Mouse (Mus musculus) brain, embryonic 18.5 days (tissue): ENCODE measurements around the gene Usp54.
"Not testable (repeated sequence)": the region's sequence is repeated elsewhere in the genome, so short reads cannot be mapped to it uniquely, and the experiment has no call there.

ENCODE experiments used
- DNase-seq: peaks from one replicate; pipeline ENCODE4 v3.0.0-alpha.2; 2012; ENCODE audit warnings: low read depth, low spot score

Usp54 gene

DNA sequence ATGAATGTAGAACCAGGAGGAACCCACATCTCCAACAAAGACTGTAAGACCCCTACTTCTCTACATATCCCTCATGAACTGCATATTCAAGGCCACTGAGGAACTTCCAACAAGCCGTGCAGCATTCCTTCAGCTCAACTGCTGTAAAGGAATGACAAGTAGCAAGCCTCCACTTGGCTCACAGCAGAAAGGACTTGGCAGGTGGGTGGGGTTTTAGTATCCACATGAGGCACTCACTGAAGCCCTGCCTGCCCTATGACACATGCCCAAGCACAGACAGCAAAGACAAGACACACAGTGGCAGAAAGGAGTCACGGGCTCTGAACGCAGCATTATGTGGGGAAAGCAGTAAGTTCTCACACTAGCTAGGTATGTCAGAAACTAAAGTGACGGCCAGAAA lies 30.7 kb downstream of the Usp54 start:
- DNase-seq = no peak

DNA sequence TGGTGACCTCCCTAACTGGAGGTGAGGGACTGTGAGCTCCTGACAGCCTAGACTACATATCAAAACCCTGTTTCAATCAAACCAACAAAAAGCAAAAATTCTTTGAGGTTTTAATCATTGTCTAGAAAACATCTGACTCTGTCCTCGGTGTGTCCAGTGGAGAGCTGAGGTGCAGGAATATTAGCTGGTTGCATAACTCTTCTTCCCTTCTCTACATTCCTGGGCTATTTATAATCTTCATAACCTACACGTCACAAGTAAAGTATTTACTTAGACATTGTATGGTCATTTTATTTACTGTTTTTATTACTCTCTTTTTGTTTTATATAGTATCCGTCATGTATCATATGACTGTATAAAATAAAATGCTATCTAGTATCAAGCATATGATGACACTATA lies 31.3 kb downstream of the Usp54 start:
- no peak for DNase-seq

DNA sequence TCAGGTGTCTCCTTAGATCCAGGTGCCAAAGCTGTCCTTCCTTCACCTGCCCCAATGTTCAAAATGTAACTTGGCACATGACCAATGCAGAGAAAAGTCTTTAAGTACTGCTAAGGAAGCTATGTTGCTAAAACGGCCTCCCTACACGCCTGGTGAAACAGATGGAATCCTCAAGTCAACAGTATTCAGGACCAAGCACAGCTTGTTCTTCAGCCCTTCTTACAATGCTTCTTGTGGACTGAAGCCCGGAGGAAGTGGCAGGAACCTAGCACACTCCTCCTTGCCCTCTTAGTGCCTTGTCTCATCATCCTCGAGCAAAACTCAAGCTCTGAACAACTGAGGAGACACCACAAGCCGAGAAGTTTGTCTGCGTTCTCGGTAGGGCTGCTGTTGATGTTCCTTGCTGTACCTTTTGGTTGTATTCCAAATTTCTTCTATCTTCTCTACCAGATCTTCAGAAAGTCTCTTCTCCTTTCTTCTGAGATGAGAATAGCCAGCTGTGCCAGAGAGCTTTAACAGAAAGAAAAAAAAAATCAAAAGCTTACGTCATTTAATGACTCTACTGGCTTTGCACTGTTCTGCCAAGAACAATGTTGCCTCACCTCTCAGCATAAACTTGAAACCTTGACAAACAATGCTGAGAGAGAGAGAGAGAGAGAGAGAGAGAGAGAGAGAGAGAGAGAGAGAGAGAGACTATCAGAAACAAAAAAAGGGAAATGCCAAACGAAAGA lies 33.3 kb downstream of the Usp54 start:
- DNase-seq = no peak

DNA sequence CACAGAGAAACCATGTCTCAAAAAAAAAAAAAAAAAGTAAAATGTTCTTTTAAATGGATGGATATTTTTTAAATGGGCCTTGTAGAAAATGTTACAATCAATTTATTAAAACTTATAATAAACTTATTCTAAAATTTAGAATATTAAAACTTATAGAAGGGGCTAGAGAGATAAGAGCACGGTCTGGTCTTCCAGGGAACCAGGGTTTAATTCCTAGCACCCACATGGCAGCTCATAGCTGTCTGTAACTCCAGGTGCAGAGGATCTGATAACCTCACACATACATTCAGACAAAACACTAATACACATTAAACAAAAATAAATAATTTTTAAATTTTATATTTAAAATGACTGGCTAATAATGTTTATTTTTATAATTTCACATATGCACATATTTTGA lies 39.6 kb downstream of the Usp54 start:
- no peak for DNase-seq

DNA sequence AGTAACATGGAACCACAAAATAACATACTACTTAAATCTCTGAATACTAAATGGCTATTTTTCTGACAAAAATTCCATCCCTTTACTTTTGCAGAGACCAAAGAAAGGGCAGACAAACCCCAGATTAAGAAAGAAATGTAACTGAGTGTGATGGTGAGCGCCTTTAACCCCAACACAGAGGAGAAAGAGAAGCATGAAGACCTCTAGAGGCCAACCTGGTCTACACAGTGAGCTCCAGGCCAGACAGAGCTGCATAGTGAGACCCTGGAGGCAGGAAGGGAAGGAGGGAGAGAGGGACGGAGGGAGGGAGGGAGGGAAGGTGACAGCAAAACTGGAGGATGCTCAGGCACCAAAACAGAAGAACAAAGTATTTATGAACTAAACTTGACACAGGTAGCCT lies 40.7 kb downstream of the Usp54 start:
- no peak for DNase-seq

DNA sequence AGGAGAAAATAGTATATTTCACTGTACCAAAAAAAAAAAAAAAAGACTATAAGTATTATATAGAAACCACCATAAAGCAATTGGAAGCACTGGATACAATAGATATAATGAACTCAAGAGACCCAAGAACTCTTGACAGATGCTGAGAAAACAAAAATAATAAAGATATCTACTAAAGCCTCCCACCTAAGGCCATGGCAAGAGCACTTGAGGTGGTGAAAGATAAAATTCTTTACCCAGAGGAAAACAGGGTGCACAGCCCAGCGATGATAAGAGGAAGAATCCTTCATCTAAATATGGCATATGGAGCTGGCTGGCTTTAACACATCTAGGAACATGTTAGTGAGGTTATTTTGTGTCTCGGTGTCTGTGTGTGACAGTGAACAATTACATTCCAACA lies 41.3 kb downstream of the Usp54 start:
- DNase-seq = no peak

DNA sequence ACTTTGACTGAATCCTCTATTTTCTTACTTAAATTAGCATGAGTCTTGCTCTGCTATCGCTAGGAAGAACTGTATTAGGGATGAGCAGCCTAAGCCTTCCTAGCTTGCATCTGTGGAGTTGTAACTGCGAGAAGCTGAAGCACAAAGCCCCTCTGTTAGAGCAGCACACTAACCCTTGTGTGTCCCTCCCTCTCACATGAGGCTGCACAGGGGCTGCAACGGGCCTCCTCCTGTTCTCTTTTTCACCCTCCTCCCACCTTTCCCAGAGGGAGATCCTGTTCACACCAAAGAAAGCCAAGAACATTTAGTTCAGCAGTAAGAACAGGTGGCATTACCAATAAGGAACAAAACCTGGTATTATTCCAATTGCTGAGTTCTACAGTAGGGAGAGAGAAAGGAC lies 45.1 kb downstream of the Usp54 start:
- DNase-seq = no peak

DNA sequence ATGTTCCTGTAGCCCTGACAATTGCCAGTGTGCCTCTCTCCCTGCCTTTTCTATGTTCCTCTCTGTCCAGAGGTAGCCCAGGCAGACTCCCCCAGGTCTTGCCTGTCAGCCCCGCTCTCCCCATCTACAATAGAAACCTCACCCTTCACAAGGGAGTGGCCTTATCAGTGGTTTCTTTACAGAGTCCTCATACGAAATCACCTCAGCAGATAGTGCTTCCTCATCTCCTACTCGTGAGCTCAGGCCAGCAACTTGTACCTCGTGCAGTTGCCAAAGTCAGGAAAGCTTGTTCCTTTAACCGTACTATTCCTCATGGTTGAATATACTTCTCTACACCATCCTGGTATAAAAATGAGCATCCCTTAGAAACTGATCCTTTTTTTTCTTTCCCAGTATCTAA lies 53.4 kb downstream of the Usp54 start:
- DNase-seq = no peak

DNA sequence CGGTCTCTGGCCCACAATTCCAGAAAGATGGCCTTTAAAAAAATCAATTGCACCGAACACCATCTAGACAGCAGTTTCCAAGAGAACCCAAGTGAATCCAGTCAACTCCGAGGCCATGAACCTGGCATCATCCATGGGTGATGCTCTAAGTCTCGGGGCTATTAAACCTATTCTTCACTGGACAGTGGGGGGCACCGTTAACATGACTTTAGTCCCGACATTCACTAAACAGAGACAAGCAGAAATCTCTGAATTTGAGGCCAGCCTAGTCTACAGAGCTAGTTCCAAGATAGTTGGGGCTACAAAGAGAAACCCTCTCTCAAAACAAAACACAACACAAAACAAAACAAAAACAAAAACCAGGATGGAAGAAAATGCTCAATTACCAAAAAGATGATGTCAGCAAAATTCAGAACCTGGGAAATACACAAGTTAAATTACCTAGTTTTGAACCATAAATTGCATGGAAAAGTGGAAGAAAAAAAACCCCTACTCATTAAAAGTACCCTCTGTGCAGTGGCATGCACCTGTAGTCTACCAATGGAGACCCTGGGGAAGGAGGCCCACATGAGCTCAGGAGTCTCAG lies 61.9 kb downstream of the Usp54 start:
- no peak for DNase-seq

DNA sequence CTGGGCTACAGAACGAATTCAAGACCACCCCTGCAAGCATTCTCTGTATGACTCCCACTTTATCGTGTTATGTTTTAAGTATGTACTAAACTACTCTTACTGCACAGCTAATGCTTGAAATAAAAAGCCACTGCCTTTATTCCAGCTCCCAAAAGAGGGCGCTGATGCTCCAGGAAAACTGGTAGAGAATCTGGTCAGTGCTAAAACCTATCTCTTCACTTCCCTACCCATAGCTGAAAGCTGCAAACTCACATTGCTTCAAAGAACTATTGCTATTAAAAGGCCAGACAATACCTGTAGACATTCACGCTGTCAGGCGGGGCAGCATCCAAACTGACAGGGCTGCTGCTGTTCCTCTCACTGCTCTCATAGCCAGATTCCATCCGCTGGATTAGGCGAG lies 64.7 kb downstream of the Usp54 start:
- DNase-seq = peak; percentile 43

DNA sequence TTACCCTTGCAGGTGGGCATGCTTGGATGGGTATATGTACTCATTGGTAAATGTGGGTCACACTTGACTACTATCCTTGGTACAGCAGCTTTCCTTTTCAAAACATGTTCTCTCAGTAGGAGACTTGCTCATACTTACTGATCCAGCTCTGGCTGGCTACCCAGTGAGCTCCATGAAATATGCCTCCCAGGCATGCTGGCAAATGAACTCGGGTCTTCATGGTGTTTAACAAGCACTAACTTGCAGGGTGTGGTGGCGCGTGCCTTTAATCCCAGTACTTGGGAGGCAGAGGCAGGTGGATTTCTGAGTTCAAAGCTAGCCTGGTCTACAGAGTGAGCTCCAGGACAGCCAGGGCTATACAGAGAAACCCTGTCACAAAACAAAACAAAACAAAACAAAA lies 67.7 kb downstream of the Usp54 start:
- DNase-seq = not testable (repeated sequence)

DNA sequence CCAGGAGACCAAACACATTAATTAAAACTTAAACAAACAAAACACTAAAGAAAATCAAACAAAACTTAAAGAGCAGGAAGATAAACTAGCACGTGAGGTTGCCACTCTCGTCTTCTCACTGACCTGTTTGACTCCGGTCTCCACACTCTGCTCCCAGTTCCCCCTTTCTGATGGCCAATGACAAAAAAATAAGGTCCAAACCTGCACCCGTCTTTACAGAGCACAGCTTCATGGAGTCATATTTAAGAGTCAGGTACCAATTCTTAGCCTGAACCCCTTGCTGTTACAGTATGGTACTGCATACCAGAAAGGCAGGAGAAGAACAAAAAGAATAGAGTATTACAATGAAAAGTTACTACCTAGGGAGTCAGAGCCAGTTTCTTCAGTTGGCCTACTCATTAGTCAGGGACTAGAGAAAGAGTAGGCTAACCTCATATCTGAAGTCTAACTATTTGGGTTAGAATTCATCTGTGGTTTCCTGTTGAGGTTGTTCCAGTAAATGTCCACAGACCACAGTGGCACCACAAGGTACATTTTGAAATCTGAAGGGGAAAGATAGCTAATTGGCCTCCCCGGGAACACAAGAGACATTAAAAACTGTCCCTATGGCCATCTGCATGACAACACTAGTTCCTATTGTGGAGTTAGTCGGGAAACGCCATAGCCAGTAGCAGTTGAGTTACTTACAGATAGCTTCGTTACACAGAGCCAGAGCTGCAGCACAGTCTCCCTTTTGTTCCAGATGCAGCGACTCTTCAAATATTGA lies 75.4 kb downstream of the Usp54 start:
- no peak for DNase-seq

DNA sequence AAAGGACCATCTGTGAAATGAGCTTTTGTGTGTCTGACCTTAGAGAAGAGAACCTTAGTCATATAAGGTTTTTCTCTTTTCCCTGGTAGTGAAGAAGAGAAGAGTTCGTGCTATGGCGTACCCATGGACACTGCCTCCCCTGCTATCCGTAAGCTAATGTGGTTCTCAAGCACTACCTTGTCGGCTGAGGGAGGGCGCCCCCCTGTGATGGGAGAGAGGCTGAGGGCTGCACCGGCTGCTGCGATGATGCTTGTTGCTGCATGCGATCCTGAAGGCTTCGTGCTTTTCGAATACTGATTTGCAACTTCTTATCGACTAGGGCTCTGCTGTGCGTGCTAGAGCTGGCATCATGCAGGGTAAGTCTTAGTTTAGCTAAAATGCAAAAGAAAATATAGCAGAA lies 76.2 kb downstream of the Usp54 start:
- no peak for DNase-seq

DNA sequence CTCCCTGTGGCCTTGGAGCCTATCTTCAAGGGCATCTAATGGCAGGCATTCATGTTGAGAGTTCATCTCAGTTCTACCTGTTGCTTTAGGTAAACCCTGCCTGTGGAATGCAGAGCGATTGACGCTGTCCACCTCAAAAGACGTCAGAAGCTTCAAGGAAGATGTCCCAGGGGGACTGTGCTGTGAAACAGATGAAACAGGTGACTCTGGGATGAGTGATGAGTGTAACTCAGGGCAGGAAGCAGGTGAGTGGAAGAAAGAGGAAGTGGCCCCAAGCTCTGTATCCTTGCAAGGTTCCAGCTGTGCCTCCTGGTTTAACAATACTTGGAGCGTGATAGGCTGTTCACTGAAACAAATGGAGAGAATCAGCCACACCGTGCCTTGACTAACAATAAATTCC lies 79.0 kb downstream of the Usp54 start:
- no peak for DNase-seq

DNA sequence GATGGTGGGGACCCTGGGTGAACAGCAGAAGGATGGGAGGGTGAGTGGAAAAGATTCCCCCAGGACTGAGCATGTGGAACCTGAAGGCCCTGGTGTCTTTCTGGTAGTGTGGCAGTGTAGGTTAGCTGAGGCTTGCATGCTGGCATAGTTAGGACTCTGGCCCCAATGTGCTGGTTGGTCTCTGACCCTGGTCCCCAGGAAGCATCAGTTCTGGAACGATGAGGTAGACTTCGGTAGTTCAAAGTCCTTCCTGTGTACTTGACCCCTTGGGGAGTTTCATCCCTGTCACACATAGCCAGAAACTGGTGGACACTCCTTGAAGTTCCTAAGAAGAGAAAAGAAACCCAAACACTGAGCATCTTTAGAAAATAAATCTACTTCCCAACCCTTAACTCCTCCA lies 90.7 kb downstream of the Usp54 start:
- no peak for DNase-seq

DNA sequence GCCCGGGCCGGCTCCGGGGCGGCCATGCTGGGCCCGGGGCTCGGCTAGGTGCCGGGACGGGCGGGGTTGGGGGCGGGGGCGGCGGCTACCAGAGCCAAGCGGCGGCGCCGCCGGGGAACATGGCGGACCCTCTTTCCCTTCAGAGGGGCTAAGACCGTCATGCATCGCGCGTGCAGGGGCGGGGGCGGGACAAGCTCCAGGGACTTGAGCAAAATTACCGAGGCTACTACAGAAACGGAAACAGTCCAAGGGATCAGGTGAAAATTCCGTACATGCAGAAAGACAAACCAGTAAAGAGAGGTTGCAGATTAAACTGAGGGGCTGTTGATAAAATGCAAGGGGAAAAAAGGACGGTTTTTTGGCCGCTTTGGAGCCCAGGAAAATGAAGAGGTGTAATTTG lies 94.4 kb downstream of the Usp54 start, which contains the start of gene Ppp3cb:
TSS of gene Ppp3cb (minus strand) at position 159 of the 400 bp plus-strand sequence.
- peak; percentile 89 for DNase-seq

DNA sequence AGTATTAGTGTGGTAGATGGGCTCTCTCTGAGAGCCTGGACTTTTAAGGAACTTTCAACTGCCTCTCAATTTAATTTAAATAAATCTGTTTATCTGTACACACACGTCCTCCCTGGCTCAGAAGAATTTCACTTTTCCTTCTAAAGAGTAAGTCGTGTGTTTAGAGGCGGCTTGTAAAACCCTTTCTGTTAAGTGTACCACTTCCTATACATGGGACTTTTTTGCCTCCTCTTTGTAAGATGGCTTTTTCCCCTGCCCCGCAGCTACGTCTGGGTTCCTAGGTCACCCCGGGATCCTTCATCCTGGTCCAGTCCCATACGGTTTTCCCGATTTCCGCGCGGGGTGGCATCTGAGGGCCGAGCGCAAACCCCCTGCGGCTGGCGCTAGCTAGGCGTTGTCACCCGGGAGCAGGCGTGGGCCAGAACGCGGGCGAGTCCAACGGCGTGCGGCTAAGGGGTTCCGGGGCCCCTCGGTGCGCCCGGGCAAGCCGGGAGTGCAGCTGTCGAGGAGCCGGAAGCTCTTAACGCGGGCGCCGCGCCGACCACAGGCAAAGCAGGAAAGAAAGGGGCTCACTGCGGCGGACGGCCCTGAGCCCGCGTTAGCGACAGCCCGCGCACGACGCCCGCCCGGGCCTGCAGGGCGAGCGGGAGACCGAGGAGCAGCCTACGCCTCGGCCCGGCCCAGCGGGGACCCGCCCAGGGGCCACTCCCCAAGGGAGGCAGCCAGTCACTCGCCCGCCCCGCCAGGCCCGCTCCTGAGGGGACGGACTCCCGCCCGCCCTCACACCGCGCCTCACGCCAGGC lies 95.1 kb downstream of the Usp54 start:
- DNase-seq = peak; percentile 24

DNA sequence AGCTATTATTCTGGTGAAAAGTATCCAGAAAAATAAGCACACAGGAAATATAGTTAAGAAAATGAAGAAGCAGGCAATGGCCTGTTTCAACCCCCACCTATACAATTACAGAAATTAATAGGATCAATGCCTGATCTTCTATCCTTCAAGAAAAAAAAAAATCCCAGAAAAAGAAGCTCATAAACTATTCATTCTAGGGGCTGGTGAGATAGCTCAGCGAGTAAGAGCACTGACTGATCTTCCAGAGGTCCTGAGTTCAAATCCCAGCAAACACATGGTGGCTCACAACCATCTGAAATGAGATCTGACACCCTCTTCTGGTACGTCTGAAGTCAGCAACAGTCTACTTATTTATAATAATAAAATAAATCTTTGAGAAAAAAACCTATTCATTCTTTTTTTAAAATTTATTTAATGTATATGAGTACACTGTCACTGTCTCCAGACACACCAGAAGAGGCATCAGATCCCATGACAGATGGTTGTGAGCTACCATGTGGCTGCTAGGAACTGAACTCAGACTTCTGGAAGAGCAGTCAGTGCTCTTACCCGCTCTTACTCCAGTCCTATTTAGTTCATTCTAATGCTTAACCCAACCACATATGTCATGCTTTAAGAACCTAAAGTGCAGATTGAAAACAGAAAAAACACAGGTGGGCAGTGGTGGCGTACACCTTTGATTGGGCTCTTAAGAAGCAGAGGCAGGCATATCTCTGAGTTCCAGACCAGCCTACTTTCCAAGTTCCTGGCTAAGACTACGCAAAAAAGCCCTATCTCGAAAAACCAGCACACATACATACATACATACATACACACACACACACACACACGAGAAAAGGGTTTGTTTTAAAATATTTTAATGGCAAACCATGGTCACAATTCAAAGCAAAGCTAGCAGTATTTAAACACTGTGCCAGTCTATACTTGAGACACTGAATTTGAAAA lies 96.1 kb downstream of the Usp54 start:
- DNase-seq = no peak

DNA sequence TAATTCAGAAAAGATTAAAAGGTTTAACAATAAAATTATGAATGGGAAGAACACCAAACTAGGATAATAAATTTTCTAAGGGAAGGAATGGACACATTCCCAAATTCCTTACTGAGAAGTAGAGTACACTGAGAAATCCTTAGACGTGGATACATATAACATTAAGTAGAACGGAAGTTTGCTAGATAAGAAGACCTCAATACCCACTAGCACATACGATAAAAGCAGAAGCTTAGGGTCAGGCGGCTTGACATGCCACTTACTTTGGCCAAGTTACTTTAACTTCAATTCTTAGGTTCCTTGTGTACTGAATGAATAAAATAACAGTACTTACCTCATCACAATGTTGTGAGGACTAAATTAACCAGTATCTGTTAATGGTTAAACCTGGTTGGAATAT lies 111.2 kb downstream of the Usp54 start:
- DNase-seq = no peak

DNA sequence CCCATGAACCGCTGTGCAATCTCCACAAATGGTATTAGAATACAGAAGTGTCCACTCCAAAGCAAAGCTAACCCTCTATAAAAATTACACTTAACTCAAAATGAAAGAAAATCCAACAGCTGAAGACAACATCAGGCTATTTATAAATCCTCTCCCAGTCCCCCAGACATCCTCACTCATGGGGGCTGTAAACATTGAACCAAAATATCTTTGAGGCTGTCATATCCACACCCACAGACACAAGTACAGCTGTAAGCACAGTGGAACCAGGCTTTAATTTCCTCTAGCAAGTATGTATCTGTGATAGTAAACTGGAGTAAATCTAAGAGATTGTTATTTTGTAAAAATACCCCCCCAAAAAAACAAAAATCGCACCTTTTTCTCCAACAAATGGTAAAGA lies 120.7 kb downstream of the Usp54 start:
- no peak for DNase-seq

DNA sequence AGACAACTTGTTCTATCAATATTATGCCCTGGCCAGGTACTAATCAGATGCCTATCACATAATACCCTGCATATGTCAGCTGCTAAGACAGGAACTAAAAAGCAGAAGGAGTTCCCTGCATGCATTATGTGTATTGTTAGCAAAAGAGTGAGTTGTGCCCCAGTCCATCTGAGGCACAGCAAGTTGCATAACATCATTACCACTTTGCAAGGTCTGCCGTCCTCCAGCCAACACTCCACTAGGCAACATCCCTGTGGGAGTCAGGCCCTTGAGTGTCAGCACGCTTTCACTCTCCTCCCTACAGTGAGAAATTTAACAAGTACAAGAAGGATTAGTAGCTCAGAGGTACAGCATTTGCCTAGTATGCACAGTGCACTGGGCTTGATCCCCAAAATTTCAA lies 132.4 kb downstream of the Usp54 start:
- DNase-seq = no peak
